Mouse (Mus musculus) gastrocnemius, adult 18-20 months (tissue): Measurements from ENCODE around the gene Cd5. TPM values are rescaled to one million over a fixed set of nuclear protein-coding genes. Genes with fewer than 3 reads are reported as not detected.

ENCODE experiments used
- DNase-seq: peaks from one replicate; pipeline ENCODE4 v3.0.0; 2021; ENCODE audit warnings: low spot score
- total RNA-seq, 2 experiments: library from RNA; stranded (reverse); gene quantifications; 2 replicates each; pipeline ENCODE4 v1.2.3; 2021

Gene Cd5
- total RNA-seq, 2 experiments from 2014 or later = not detected

DNA sequence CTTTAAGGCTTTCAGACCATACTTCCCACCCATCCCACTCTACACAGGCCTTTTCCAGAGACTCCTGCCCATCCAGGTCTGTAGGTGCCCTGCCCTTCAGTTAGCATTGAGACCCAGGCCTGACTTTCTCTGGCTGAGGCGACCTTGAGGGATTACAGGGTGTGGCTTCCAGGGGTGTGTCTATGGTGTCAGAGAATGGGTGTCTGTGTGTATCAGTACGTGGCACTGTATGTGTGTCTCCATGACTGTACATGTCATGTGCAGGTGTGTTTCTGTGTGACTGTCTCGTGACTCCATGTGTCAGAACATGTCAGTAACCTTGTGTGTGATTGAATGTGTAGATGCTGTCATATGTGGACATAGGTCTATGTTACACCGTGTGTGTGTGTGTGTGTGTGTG, 67.5 kb downstream of the Cd5 start:
- no peak for DNase-seq

Other genes starting within 250 kb of the Cd5 start
- 10 to 100 TPM; 15.4 to 19.8 TPM for gene Cpsf7, start 213.7 kb downstream of the Cd5 start, total RNA-seq
- 10 to 100 TPM; 45.0 to 47.5 TPM for gene Sdhaf2, start 212.9 kb downstream of the Cd5 start, total RNA-seq
- gene Tmem216, start 182.8 kb downstream of the Cd5 start, total RNA-seq = 1 to 10 TPM; 3.0 to 3.2 TPM
- 1 to 10 TPM; 5.5 to 6.6 TPM for gene Cyb561a3, start 161.8 kb downstream of the Cd5 start, total RNA-seq
- gene Tmem138, start 161.6 kb downstream of the Cd5 start, total RNA-seq = 1 to 10 TPM in 1 of 2 experiments, under 1 TPM in 1; 0.87 to 1.0 TPM
- gene Ddb1, start 133.7 kb downstream of the Cd5 start, total RNA-seq = 100 to 1,000 TPM; 127 to 132 TPM
- 1 to 10 TPM; 3.2 to 4.6 TPM for gene Tkfc, start 133.3 kb downstream of the Cd5 start, total RNA-seq
- not detected for gene Vwce, start 104.8 kb downstream of the Cd5 start, total RNA-seq
- gene Pga5, start 60.9 kb downstream of the Cd5 start, total RNA-seq = not detected
- 10 to 100 TPM; 21.3 to 28.5 TPM for gene Vps37c, start 50.3 kb downstream of the Cd5 start, total RNA-seq
- not detected for gene Cd6, start 91.1 kb upstream of the Cd5 start, total RNA-seq
- under 1 TPM; 0.23 to 0.55 TPM for gene Slc15a3, start 100.7 kb upstream of the Cd5 start, total RNA-seq
- gene Tmem132a, start 130.9 kb upstream of the Cd5 start, total RNA-seq = 1 to 10 TPM; 3.0 to 3.4 TPM
- gene Tmem109, start 143.0 kb upstream of the Cd5 start, total RNA-seq = 100 to 1,000 TPM; 208 to 227 TPM
- 100 to 1,000 TPM; 148 TPM for gene Prpf19, start 156.2 kb upstream of the Cd5 start, total RNA-seq
- gene Zp1, start 181.6 kb upstream of the Cd5 start, total RNA-seq = not detected
- not detected for gene Ptgdr2, start 198.2 kb upstream of the Cd5 start, total RNA-seq
- gene Ccdc86, start 210.3 kb upstream of the Cd5 start, total RNA-seq = 10 to 100 TPM; 12.6 to 14.5 TPM
- not detected for gene Ms4a10, start 235.7 kb upstream of the Cd5 start, total RNA-seq